Mouse (Mus musculus) lung, postnatal 10 days (tissue): ENCODE data around the gene Chst15.
A peak's percentile ranks its signal among the peaks of the same experiment; 100 is the strongest.

Experiments
- DNase-seq: peaks from one replicate; pipeline ENCODE4 v3.0.0; 2021

Gene Chst15

GRCm38 (mm10) chr7:132223452-132224141, 93.4 kb downstream of the Chst15 start:
- no peak for DNase-seq

DNA sequence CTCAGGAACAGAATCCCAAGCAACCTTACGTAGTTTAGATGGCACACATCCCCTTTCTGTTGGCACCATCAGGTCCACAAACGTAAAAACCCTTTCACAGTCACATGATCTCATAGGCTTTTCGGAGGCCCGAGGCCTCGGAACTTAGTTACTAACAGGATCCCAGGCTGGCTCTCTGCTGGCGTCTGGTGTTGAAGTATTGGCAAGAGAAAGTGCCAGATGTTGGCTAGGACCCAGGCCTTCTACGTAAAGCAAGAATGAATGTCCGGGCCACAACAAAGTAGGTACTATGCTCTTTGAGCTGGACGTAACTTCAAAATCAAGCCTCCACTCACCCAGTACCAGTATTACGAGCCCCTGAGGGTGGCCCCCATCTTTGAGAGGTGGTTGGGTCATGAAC, 103.0 kb downstream of the Chst15 start:
- no peak for DNase-seq

- peak; percentile 76 for DNase-seq
Observed at GRCm38 (mm10) chr7:132213460-132213859, 103.6 kb downstream of the Chst15 start.

DNA sequence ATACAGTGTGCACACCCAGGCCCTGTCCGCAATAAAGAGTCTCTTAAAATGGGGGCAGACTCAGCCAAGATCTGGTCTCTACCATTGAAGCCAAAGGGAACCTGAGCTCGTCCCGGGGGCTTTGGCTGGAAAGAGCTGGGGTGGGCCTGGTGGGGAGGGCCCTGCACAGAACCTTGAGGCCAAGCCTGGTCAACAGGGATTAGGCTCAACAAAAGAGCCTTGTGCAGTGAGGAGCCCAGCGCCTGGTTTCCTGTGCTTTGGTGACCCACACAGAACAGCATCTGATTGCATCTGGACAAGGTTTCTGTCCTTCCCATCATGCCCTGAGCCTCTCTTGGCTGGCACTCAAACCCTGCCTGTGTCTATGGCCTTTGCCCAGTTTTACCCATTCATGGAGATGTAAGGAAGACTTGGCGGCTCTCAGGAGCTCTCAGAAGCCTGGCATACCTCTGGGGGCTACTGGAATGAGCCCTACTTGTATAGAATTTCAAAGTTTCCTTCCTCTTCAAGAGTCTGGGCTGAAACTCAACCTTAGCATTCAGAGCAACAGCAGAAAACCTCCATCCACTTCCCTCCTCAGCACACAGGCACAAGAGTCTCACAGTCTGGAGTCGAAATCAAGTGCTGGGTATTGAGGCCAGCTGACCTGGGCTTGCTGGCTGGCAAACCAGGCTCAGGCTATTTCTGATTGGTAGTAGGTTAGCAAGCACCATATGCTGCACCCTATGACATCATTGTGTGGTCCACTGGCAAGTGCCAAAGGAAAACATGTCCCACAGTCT, 104.9 kb downstream of the Chst15 start:
- DNase-seq, result no peak

DNA sequence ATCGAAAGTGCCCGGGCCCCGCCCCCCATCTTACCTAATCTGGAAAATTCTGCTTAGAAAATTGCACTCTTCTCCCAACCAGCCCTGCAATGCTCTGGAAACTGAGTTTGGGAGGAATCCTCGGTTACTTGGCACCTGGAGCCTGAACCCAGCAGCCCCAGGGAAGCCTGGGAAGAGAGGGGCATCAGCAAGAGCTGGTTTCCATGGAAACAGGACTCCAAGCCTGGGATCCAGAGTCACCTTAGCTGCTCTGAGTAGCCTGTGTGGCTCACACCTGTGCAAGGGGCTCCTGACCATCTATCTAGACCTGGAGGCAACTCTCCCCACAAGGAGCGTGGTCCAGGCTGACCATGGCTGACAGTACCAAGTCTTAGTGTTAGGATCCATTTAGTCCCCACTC, 106.4 kb downstream of the Chst15 start:
- no peak for DNase-seq

GRCm38 (mm10) chr7:132208946-132209651, 107.9 kb downstream of the Chst15 start:
- no peak for DNase-seq

- DNase-seq, result no peak
Observed at GRCm38 (mm10) chr7:132204073-132204612, 112.9 kb downstream of the Chst15 start.

GRCm38 (mm10) chr7:132199686-132200085, 117.3 kb downstream of the Chst15 start:
- DNase-seq, result no peak

DNA sequence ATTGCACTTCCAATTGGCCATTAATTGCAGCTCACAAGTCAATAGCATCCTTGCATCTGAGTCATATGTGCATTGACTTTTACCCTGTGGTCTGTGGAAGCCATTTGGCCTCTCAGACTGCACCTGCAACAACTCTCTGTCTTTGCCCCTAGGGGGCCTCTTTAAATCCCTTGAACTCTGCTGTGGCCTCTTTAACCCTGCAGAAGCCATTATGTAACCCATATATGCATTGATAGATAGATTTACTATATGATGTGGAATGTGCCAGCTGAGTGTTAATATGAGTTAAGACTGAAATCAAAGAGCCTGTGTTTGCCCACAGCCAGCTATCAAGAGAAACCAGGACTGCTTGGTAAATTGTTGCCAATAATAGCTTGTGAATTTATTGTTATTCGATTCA, 118.2 kb downstream of the Chst15 start:
- DNase-seq, result no peak

- no peak for DNase-seq
Observed at GRCm38 (mm10) chr7:132197817-132198475, 119.1 kb downstream of the Chst15 start.

DNA sequence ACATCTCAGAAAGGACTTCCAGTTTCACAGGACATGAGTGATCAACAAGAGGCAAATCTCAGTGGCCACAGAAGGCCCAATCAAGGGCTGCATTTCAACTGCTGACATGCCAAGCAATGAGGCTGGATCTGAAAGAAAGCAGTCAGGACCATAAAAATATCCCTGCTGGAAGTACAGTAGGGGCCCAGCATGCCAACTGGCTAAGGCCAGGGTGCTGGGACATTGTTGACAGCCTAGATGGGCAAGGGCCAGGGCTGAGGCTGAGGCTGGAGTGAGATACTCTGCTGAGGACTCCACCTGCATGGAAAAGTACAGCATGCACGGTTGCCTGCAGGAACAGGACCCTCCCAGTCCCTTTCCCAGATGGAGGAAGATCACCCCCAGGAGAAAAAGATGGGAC, 120.4 kb downstream of the Chst15 start:
- DNase-seq, result peak; percentile 30

DNA sequence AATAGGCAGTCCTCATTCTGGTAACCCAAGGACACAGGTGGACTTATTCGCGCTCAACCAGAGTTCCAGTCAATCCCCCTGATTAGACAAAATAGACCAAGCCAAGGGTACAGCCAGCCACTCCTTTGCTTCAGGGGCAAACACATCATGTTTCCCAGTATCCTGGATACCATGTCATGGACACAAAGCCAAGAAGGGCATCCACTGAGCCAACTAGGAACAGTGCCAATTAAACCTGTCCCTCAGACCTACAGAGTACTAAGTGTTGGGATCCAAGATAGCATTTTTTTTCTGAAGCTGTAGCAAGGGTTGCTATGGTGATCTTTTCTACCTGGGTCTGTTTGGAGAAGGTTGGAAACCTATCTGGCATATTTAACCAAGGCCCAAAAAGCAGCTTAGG, 123.4 kb downstream of the Chst15 start:
- no peak for DNase-seq

DNA sequence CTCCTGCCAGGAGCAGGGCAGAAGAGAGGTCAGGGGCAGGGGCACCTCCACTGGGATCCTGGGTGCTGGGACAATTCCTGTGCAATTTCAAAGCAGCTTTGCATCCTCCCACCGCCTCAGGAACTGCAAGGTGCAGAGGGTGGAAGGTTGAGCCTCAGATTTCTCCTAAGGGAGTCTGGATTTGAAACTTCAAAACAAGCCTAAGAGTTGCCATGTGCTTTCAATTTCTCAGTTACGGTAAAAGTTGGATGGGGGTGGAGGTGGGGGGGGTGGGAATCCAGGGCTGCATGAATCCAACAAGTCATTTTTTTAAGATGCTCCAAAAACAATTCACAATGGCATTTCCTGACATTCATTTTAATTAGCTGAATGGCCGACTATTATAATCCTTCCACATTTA, 129.6 kb downstream of the Chst15 start:
- DNase-seq, result no peak
